In the genomic region with DNA sequence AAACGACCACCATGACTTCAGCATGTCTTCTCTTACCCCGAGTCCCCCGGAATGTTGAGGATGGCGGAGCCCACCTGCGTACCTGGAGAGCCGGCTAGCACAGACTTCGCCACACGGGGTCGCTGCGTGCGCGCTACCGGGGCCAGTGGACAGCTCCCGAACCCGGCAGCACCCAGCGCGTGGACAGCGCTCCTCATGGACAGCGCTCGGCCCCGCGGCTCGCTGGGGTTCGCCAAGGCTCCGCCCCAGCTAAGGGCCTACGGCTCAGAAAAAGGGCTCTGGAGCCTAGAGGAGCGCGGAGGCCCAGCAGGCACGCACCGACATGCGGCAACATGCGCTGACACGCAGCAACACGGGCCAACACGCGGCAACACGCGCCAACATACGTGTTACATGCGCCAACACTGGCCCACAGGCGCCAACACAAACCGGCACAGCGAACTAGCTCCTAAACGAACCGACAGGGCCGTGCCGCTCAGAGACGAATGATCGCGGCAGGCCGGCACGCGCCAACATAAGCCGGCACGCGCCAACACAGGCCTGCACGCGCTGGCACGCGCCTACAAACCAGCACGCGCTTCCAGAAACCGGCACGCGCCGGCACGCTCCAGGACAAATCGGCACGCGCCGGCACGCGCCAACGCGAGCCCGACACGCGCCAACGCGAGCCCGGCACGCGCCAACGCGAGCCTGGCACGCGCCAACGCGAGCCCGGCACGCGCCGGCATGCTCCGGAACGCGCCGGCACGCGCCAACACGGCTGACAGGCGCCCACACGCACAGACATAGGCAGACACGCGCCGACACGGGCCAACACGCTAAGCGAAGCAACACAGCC, we compare ENCODE assay signal across 8 mouse cellular contexts. TPM values are rescaled to one million over a fixed set of nuclear protein-coding genes. Genes with fewer than 3 reads are reported as not detected.
DNase-seq lines count a peak whose midpoint lies in the region; ATAC-seq and TF ChIP-seq lines count a peak whose summit lies in the region.

No protein-coding gene starts in this region.

- H3K4me3 ChIP-seq in forebrain, embryonic 10.5 days = peak overlapping the region; percentile 36
- peak overlapping the region; percentile 38 for H3K4me3 ChIP-seq in heart, embryonic 13.5 days
- peak overlapping the region; percentile 31 for H3K4me3 ChIP-seq in kidney, embryonic 16.5 days (ENCODE audit: low read length)
- H3K4me3 ChIP-seq in limb, embryonic 14.5 days (replicated peaks; ENCODE audit: low read length) = peak overlapping the region; percentile 25
- H3K4me3 ChIP-seq in midbrain, embryonic 14.5 days (replicated peaks; ENCODE audit: low read depth, low read length) = peak overlapping the region; percentile 41
- peak overlapping the region; percentile 18 for H3K4me3 ChIP-seq in stomach, postnatal 0 days (ENCODE audit: low read depth, low read length)

- 0 out of 2 replicates have a peak, but pooled peaks have one; percentile 67 for ATAC-seq in heart, embryonic 13.5 days (ENCODE audit: extremely low read depth, insufficient number of reproducible peaks, low FRiP score, low TSS enrichment)
- ATAC-seq in kidney, embryonic 16.5 days (ENCODE audit: low FRiP score, low TSS enrichment) = peak; percentile 95
- peak; percentile 92 for ATAC-seq in limb, embryonic 14.5 days (ENCODE audit: low FRiP score, low read depth)
- ATAC-seq in midbrain, embryonic 14.5 days (ENCODE audit: low FRiP score, low TSS enrichment) = peak; percentile 89
- peak; percentile 95 for ATAC-seq in stomach, postnatal 0 days (ENCODE audit: low FRiP score, low TSS enrichment)

- no peak for TF ChIP-seq POLR2A in limb, embryonic 14.5 days (IDR thresholded peaks at IDR 0.05; ENCODE audit: borderline replicate concordance, extremely low read depth, insufficient read depth, insufficient read length)

- H3K9ac ChIP-seq in heart, embryonic 13.5 days = no peak overlapping the region
- no peak overlapping the region for H3K9ac ChIP-seq in kidney, embryonic 16.5 days (replicated peaks; ENCODE audit: low read length)
- no peak overlapping the region for H3K9ac ChIP-seq in limb, embryonic 14.5 days (ENCODE audit: low read depth, low read length, severe bottlenecking)
- peak overlapping the region; percentile 49 for H3K9ac ChIP-seq in midbrain, embryonic 14.5 days (replicated peaks; ENCODE audit: low read length)
- no peak overlapping the region for H3K9ac ChIP-seq in stomach, postnatal 0 days (ENCODE audit: low read length)

- WGBS in forebrain, embryonic 10.5 days = 74% methylated on average over 108 of the region's 108 CpGs
- 60% methylated on average over 108 of the region's 108 CpGs for WGBS in heart, embryonic 13.5 days
- WGBS in kidney, embryonic 16.5 days = 39% methylated on average over 108 of the region's 108 CpGs
- WGBS in limb, embryonic 14.5 days = 68% methylated on average over 108 of the region's 108 CpGs
- whole genome bisulfite sequencing in midbrain, embryonic 14.5 days = 51% methylated on average over 108 of the region's 108 CpGs
- 56% methylated on average over 104 of the region's 108 CpGs for WGBS in stomach, postnatal 0 days

- peaks cover 100% of the 10 kb centered on the region for H3K27me3 ChIP-seq in forebrain, embryonic 10.5 days (ENCODE audit: poor library complexity, severe bottlenecking)
- H3K27me3 ChIP-seq in heart, embryonic 13.5 days (replicated peaks) = peaks cover 91% of the 10 kb centered on the region
- H3K27me3 ChIP-seq in kidney, embryonic 16.5 days (ENCODE audit: insufficient read depth, low read length) = peaks cover 85% of the 10 kb centered on the region
- peaks cover 74% of the 10 kb centered on the region for H3K27me3 ChIP-seq in limb, embryonic 14.5 days (ENCODE audit: control insufficient read depth, insufficient read depth, low read length)
- H3K27me3 ChIP-seq in midbrain, embryonic 14.5 days (ENCODE audit: control insufficient read depth, insufficient read depth, low read length) = peaks cover 77% of the 10 kb centered on the region
- H3K27me3 ChIP-seq in stomach, postnatal 0 days (ENCODE audit: control insufficient read depth, insufficient read depth, low read length) = peaks cover 9% of the 10 kb centered on the region; the same call in 1 of the 2 replicates

- H3K4me1 ChIP-seq in forebrain, embryonic 10.5 days = peaks cover 10% of the 10 kb centered on the region
- peaks cover 21% of the 10 kb centered on the region for H3K4me1 ChIP-seq in heart, embryonic 13.5 days
- no peaks in the 10 kb centered on the region for H3K4me1 ChIP-seq in kidney, embryonic 16.5 days (ENCODE audit: insufficient read depth, low read length)
- no peaks in the 10 kb centered on the region for H3K4me1 ChIP-seq in limb, embryonic 14.5 days (ENCODE audit: control insufficient read depth, insufficient read depth, low read length)
- H3K4me1 ChIP-seq in midbrain, embryonic 14.5 days (ENCODE audit: control insufficient read depth, insufficient read depth, low read length) = no peaks in the 10 kb centered on the region
- no peaks in the 10 kb centered on the region for H3K4me1 ChIP-seq in stomach, postnatal 0 days (replicated peaks; ENCODE audit: control insufficient read depth, insufficient read depth)

- peak; percentile 1 for DNase-seq in spleen, adult 12 weeks (ENCODE audit: low spot score)
- DNase-seq in spleen, postnatal 36 days (ENCODE audit: low spot score in 2 of 2) = no peak
- DNase-seq in forebrain, embryonic 10.5 days (ENCODE audit: extremely low spot score, low spot score) = peak; percentile 69
- peak; percentile 74 for DNase-seq in limb, embryonic 14.5 days (ENCODE audit: low spot score)
- DNase-seq in midbrain, embryonic 14.5 days = peak; percentile 88
- DNase-seq in stomach, postnatal 0 days (ENCODE audit: low spot score) = peak; percentile 79

- H3K27ac ChIP-seq in forebrain, embryonic 10.5 days = no peak overlapping the region
- no peak overlapping the region for H3K27ac ChIP-seq in heart, embryonic 13.5 days (replicated peaks)
- H3K27ac ChIP-seq in kidney, embryonic 16.5 days (ENCODE audit: low read length) = no peak overlapping the region
- H3K27ac ChIP-seq in limb, embryonic 14.5 days (replicated peaks; ENCODE audit: low read depth, low read length) = no peak overlapping the region
- H3K27ac ChIP-seq in midbrain, embryonic 14.5 days (replicated peaks; ENCODE audit: low read depth, low read length) = peak overlapping the region; percentile 78
- no peak overlapping the region for H3K27ac ChIP-seq in stomach, postnatal 0 days (replicated peaks)

- peak overlapping the region; percentile 65 for H3K4me2 ChIP-seq in heart, embryonic 13.5 days
- H3K4me2 ChIP-seq in kidney, embryonic 16.5 days (replicated peaks; ENCODE audit: low read depth, low read length) = peak overlapping the region; percentile 51
- H3K4me2 ChIP-seq in limb, embryonic 14.5 days (replicated peaks; ENCODE audit: low read depth, low read length, severe bottlenecking) = peak overlapping the region; percentile 52
- H3K4me2 ChIP-seq in midbrain, embryonic 14.5 days (ENCODE audit: low read length) = peak overlapping the region; percentile 58
- H3K4me2 ChIP-seq in stomach, postnatal 0 days (replicated peaks; ENCODE audit: low read depth) = peak overlapping the region; percentile 45

- peaks cover 99% of the 10 kb centered on the region for H3K36me3 ChIP-seq in forebrain, embryonic 10.5 days (replicated peaks)
- H3K36me3 ChIP-seq in heart, embryonic 13.5 days = peaks cover 89% of the 10 kb centered on the region
- H3K36me3 ChIP-seq in kidney, embryonic 16.5 days (ENCODE audit: insufficient read depth, low read length) = peaks cover 69% of the 10 kb centered on the region
- peaks cover 70% of the 10 kb centered on the region for H3K36me3 ChIP-seq in limb, embryonic 14.5 days (ENCODE audit: control insufficient read depth, insufficient read depth, low read length)
- no peaks in the 10 kb centered on the region for H3K36me3 ChIP-seq in midbrain, embryonic 14.5 days (ENCODE audit: control insufficient read depth, insufficient read depth, low read length)
- H3K36me3 ChIP-seq in stomach, postnatal 0 days (ENCODE audit: control insufficient read depth, insufficient read depth, low read length) = no peaks in the 10 kb centered on the region

- H3K9me3 ChIP-seq in forebrain, embryonic 10.5 days = peaks cover 56% of the 10 kb centered on the region
- H3K9me3 ChIP-seq in heart, embryonic 13.5 days = peaks cover 30% of the 10 kb centered on the region
- H3K9me3 ChIP-seq in kidney, embryonic 16.5 days (ENCODE audit: low read length) = peaks cover 56% of the 10 kb centered on the region
- peaks cover 65% of the 10 kb centered on the region for H3K9me3 ChIP-seq in limb, embryonic 14.5 days (ENCODE audit: control insufficient read depth, low read length)
- peaks cover 25% of the 10 kb centered on the region for H3K9me3 ChIP-seq in midbrain, embryonic 14.5 days (ENCODE audit: control insufficient read depth, low read length)
- H3K9me3 ChIP-seq in stomach, postnatal 0 days (ENCODE audit: control insufficient read depth, low read length) = peaks cover 14% of the 10 kb centered on the region; the same call in 1 of the 2 replicates

- peak; percentile 78 for TF ChIP-seq CTCF in stomach, postnatal 0 days (IDR thresholded peaks at IDR 0.05; ENCODE audit: low read depth)

- no peak for TF ChIP-seq EP300 in stomach, postnatal 0 days (optimal IDR thresholded peaks at IDR 0.05)

RNA-seq across cellular contexts. Expression of a gene that starts 12.5 kb away (rescaled TPM):
- 471 and 485 TPM in 2 replicates for polyA plus RNA-seq in forebrain, embryonic 10.5 days (2016; fragmentation: Nextera tagmentation; extraction: Ambion mirVana)
- polyA plus RNA-seq in heart, embryonic 13.5 days (2015; fragmentation: Nextera tagmentation; extraction: Ambion mirVana) = 494 and 545 TPM in 2 replicates
- 374 and 409 TPM in 2 replicates for polyA plus RNA-seq in kidney, embryonic 16.5 days (2015; fragmentation: Nextera tagmentation; extraction: Ambion mirVana)
- 644 and 734 TPM in 2 replicates for polyA plus RNA-seq in limb, embryonic 14.5 days (2012; rRNA removed)
- polyA plus RNA-seq in limb, embryonic 14.5 days (2014; fragmentation: Nextera tagmentation; extraction: Ambion mirVana) = 239 and 243 TPM in 2 replicates
- 45.1 and 51.0 TPM in 2 replicates for polyA plus RNA-seq in midbrain, embryonic 14.5 days (2014; fragmentation: Nextera tagmentation; extraction: Ambion mirVana)
- 57.3 and 64.7 TPM in 2 replicates for polyA plus RNA-seq in stomach, postnatal 0 days (2015; fragmentation: Nextera tagmentation; extraction: Ambion mirVana)

Comparison
In these comparisons a context has a peak if more than half of its experiments do, and no peak if none do; other contexts are left out.
1. DNase-seq: peak in spleen, adult 12 weeks (single experiment), forebrain, embryonic 10.5 days (single experiment), limb, embryonic 14.5 days (single experiment), midbrain, embryonic 14.5 days (single experiment) and stomach, postnatal 0 days (single experiment); none in spleen, postnatal 36 days (0 of 2).
2. Peak in every context shown above with its lines, with median percentiles within 50 percentile points of each other: H3K4me3 ChIP-seq, ATAC-seq and H3K4me2 ChIP-seq.